Mouse (Mus musculus): ENCODE data around the gene Eif4a2.
"Not testable (repeated sequence)": the region's sequence is repeated elsewhere in the genome, so short reads cannot be mapped to it uniquely, and the experiment has no call there.

DNA sequence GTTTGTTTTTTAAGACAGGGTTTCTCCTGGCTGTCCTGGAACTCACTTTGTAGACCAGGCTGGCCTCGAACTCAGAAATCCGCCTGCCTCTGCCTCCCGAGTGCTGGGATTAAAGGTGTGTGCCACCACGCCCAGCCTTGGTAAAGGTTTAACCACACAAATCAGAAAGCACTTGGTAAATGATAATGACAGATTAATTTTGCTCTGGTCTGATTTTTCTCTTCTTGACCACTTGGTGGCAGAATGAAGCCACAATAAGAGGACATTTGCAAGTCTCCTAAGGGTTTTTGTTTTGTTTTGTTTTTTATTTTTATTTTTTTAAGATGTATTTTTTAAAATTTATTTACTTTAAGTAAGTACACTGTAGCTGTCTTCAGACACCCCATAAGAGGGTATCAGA, 19.5 kb upstream of the Eif4a2 start:
- not testable (repeated sequence) for TF ChIP-seq MAFK (IDR thresholded peaks at IDR 0.05; ENCODE audit: insufficient read depth, low read depth, low read length); HCFC1 (IDR thresholded peaks at IDR 0.05; ENCODE audit: borderline replicate concordance, insufficient read depth, low read length); ZC3H11A (IDR thresholded peaks at IDR 0.05; ENCODE audit: borderline replicate concordance, low read depth, low read length)
